Mouse (Mus musculus): ENCODE data around the gene Man2b1. TPM values are rescaled to one million over a fixed set of nuclear protein-coding genes. Genes with fewer than 3 reads are reported as not detected.
"Not testable (repeated sequence)": the region's sequence is repeated elsewhere in the genome, so short reads cannot be mapped to it uniquely, and the experiment has no call there.

Gene Man2b1
- polyA plus RNA-seq, 1 experiment from 2014 or later: 19.3 TPM

DNA sequence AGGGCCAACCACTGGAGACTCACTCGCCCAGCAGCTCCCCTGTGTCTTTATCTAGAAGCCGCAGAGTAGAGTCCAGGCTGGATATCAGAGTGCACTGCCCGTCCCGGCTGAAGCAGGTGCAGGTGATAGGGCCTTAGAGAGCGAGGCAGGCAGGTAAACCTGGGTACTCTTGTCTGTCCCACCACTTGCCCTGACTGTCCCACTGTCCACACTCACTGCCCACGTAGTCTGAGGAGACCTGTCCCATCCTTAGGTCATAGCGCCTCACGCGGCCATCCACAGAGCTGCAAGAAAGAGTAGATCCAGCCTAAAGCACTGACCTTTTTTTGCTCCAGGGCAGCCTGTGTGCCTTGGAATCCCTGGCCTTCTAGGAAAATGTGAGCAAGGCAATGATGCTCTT lies 7.1 kb upstream of the Man2b1 start:
- Histone ChIP-seq H3K4me2 (no peak overlapping the region), H3K27ac (replicated peaks) (no peak overlapping the region), H3K4me1 (peaks cover 37% of the 10 kb centered on the region), H3K27me3 (replicated peaks) (no peaks in the 10 kb centered on the region), H3K9me3 (replicated peaks) (no peaks in the 10 kb centered on the region), H3K4me3 (replicated peaks) (no peak overlapping the region), H3K9ac (replicated peaks) (no peak overlapping the region), H3K36me3 (peaks cover 40% of the 10 kb centered on the region)
- WGBS: 78% methylated on average over 9 of the region's 9 CpGs
- no peak for ATAC-seq (ENCODE audit: low FRiP score)

GRCm38 (mm10) chr8:85076993-85077392 lies 6.1 kb upstream of the Man2b1 start:
- H3K9me3 ChIP-seq (replicated peaks): no peaks in the 10 kb centered on the region
- H3K4me3 ChIP-seq (replicated peaks): no peak overlapping the region
- H3K27ac ChIP-seq (replicated peaks): no peak overlapping the region
- H3K4me1 ChIP-seq: peaks cover 41% of the 10 kb centered on the region
- no peaks in the 10 kb centered on the region for H3K27me3 ChIP-seq (replicated peaks)
- H3K36me3 ChIP-seq: peaks cover 40% of the 10 kb centered on the region
- no peak overlapping the region for H3K4me2 ChIP-seq
- no peak overlapping the region for H3K9ac ChIP-seq (replicated peaks)
- no peak for ATAC-seq (ENCODE audit: low FRiP score)
- 0% methylated on average over 2 of the region's 2 CpGs for WGBS

DNA sequence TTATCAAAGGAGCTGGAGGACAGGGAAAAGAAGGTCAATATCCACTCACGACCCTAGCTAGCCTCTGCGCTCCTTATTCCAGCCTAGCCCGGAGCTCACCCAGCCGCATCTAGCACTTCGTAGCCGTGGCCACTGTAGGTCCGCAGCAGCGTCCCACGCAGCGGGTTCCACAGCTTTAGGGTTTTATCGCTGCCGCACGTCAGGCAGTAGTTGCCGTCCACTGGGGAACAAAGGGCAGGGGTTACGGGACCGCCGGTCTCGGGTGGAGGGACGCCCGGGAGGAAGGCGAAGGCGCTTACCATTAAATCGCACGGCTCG lies 2.9 kb upstream of the Man2b1 start:
- Histone ChIP-seq H3K4me3 (replicated peaks) (peak overlapping the region; percentile 58), H3K4me2 (peak overlapping the region; percentile 93), H3K9me3 (replicated peaks) (no peaks in the 10 kb centered on the region), H3K36me3 (peaks cover 24% of the 10 kb centered on the region), H3K27ac (replicated peaks) (peak overlapping the region; percentile 75), H3K27me3 (replicated peaks) (no peaks in the 10 kb centered on the region), H3K9ac (replicated peaks) (peak overlapping the region; percentile 77), H3K4me1 (peaks cover 45% of the 10 kb centered on the region)
- no peak for ATAC-seq (ENCODE audit: low FRiP score)
- under 1% methylated on average over 25 of the region's 25 CpGs for WGBS

- no peaks in the 10 kb centered on the region for H3K9me3 ChIP-seq (replicated peaks)
- H3K4me1 ChIP-seq: peaks cover 45% of the 10 kb centered on the region
- under 1% methylated on average over 30 of the region's 30 CpGs for WGBS
- peak within 1 kb of the TSS; percentile 58 for H3K4me3 ChIP-seq (replicated peaks)
- no peak; the same call in 1 of the 2 replicates for ATAC-seq (ENCODE audit: low FRiP score)
- H3K36me3 ChIP-seq: peaks cover 19% of the 10 kb centered on the region
- H3K9ac ChIP-seq (replicated peaks): peak within 1 kb of the TSS; percentile 77
- H3K4me2 ChIP-seq: peak within 1 kb of the TSS; percentile 93
- H3K27me3 ChIP-seq (replicated peaks): no peaks in the 10 kb centered on the region
- H3K27ac ChIP-seq (replicated peaks): peak within 1 kb of the TSS; percentile 75
Measured at GRCm38 (mm10) chr8:85080532-85081215, 2.4 kb upstream of the Man2b1 start, which contains the start of gene Wdr83os. Wdr83os (plus strand) TSS chr8:85080740.

DNA sequence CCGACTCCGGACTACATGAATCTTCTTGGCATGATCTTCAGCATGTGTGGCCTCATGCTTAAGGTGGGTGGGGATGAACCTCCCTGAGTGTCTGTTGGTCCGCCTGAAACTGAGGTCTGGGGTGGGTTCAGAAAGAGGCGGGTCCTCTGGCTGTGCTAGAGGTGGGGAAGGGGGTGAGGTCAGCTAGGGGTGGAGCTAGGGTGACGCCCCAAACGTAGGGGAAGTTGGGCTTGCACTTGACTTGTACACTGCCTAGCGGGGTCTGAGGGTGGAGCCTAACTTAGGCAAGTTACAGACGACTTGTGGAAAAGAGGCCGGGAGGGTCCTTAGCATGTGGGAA lies 1.9 kb upstream of the Man2b1 start, which contains the start of gene Wdr83:
Gene Wdr83 (minus strand): TSS at position 91 of the 340 bp plus-strand sequence.
- peak within 1 kb of the TSS; percentile 93 for H3K4me2 ChIP-seq
- ATAC-seq (ENCODE audit: low FRiP score): peak; percentile 20
- no peaks in the 10 kb centered on the region for H3K9me3 ChIP-seq (replicated peaks)
- H3K36me3 ChIP-seq: peaks cover 15% of the 10 kb centered on the region
- H3K9ac ChIP-seq (replicated peaks): peak within 1 kb of the TSS; percentile 77
- H3K27me3 ChIP-seq (replicated peaks): no peaks in the 10 kb centered on the region
- H3K4me1 ChIP-seq: peaks cover 45% of the 10 kb centered on the region
- peak within 1 kb of the TSS; percentile 75 for H3K27ac ChIP-seq (replicated peaks)
- peak within 1 kb of the TSS; percentile 58 for H3K4me3 ChIP-seq (replicated peaks)
- WGBS: 2% methylated on average over 9 of the region's 9 CpGs

- peaks cover 42% of the 10 kb centered on the region for H3K4me1 ChIP-seq
- H3K4me2 ChIP-seq: peak overlapping the region; percentile 93
- not testable (repeated sequence) for H3K4me3 ChIP-seq (replicated peaks); H3K9me3 ChIP-seq (replicated peaks); H3K27me3 ChIP-seq (replicated peaks); H3K27ac ChIP-seq (replicated peaks); ATAC-seq (ENCODE audit: low FRiP score); H3K9ac ChIP-seq (replicated peaks); H3K36me3 ChIP-seq
- 86% methylated on average over 4 of the region's 4 CpGs for WGBS
Measured at GRCm38 (mm10) chr8:85082169-85082568, 901 bp upstream of the Man2b1 start.

DNA sequence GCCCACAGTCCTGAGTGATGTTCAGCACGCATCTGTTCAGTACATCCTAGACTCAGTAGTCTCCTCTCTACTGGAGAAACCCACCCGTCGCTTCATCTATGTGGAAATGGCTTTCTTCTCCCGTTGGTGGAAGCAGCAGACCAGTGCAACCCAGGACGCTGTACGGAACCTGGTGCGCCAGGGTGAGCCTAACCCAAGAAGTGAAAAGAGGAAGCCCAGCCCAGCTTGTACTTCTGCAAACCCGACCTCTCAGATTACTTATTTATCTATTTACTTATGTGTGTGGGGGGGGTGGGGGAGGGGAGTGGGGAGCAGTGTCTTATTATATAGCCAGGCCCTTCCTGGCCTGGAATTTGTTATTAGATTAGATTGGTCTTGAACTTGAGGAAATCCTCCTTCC lies 1.6 kb downstream of the Man2b1 start:
- Histone ChIP-seq H3K4me2 (0 out of 2 replicates have a peak overlapping the region, but pooled peaks have one; percentile 5), H3K36me3 (peaks cover 9% of the 10 kb centered on the region; the same call in 1 of the 2 replicates)

DNA sequence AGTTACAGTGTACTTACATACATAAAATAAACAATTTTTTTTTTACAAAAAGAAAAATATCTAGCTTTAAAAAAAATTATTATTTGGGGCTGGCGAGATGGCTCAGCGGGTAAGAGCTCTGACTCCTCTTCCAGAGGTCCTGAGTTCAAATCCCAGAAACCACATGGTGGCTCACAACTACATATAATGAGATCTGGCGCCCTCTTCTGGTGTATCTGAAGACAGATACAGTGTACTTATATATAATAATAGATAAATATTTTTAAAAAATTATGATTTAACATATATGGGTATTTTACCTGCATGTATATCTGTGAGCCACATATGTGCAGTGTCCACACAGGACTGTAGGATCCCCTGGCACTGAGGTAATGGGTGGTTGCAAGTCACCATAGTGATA lies 3.2 kb downstream of the Man2b1 start:
- H3K9ac ChIP-seq (replicated peaks): no peak overlapping the region
- 82% methylated on average over 3 of the region's 3 CpGs for WGBS
- no peak overlapping the region for H3K4me3 ChIP-seq (replicated peaks)
- H3K36me3 ChIP-seq: peaks cover 9% of the 10 kb centered on the region; the same call in 1 of the 2 replicates
- no peak for ATAC-seq (ENCODE audit: low FRiP score)
- no peaks in the 10 kb centered on the region for H3K9me3 ChIP-seq (replicated peaks)
- no peak overlapping the region for H3K4me2 ChIP-seq
- no peaks in the 10 kb centered on the region for H3K27me3 ChIP-seq (replicated peaks)
- no peak overlapping the region for H3K27ac ChIP-seq (replicated peaks)
- H3K4me1 ChIP-seq: peaks cover 24% of the 10 kb centered on the region

More for the DNA sequence above, 1.6 kb downstream of the Man2b1 start:
- Histone ChIP-seq H3K9ac (replicated peaks) (no peak overlapping the region), H3K4me1 (peaks cover 32% of the 10 kb centered on the region), H3K4me3 (replicated peaks) (no peak overlapping the region), H3K27me3 (replicated peaks) (no peaks in the 10 kb centered on the region), H3K9me3 (replicated peaks) (no peaks in the 10 kb centered on the region), H3K27ac (replicated peaks) (no peak overlapping the region)
- ATAC-seq (ENCODE audit: low FRiP score): no peak
- WGBS: 87% methylated on average over 8 of the region's 8 CpGs

GRCm38 (mm10) chr8:85088771-85089170 lies 5.7 kb downstream of the Man2b1 start:
- Histone ChIP-seq H3K27me3 (replicated peaks) (no peaks in the 10 kb centered on the region), H3K4me3 (replicated peaks) (no peak overlapping the region), H3K4me2 (no peak overlapping the region), H3K27ac (replicated peaks) (no peak overlapping the region), H3K9ac (replicated peaks) (no peak overlapping the region), H3K4me1 (peaks cover 7% of the 10 kb centered on the region), H3K36me3 (peaks cover 14% of the 10 kb centered on the region; the same call in 1 of the 2 replicates), H3K9me3 (replicated peaks) (no peaks in the 10 kb centered on the region)
- no peak for ATAC-seq (ENCODE audit: low FRiP score)
- 85% methylated on average over 2 of the region's 2 CpGs for WGBS

DNA sequence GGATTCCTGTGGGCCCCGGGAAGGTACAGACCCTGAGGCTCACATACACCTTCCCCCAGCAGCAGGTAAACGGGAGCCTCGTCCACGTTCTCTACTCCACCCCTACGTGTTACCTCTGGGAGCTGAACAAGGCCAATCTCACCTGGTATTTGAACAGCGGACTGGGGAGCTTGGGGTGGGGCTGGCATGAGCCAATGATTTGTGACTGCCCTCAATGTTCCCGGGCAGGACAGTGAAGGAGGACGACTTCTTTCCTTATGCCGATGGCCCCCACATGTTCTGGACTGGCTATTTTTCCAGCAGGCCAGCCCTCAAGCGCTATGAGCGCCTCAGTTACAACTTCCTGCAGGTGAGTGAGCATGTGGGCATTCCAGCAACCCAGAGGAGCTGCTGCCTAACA lies 7.8 kb downstream of the Man2b1 start:
- 91% methylated on average over 11 of the region's 11 CpGs for WGBS
- ATAC-seq (ENCODE audit: low FRiP score): no peak
- Histone ChIP-seq H3K9me3 (replicated peaks) (no peaks in the 10 kb centered on the region), H3K27ac (replicated peaks) (no peak overlapping the region), H3K9ac (replicated peaks) (no peak overlapping the region), H3K4me3 (replicated peaks) (no peak overlapping the region), H3K4me1 (no peaks in the 10 kb centered on the region), H3K27me3 (replicated peaks) (no peaks in the 10 kb centered on the region), H3K36me3 (peaks cover 29% of the 10 kb centered on the region), H3K4me2 (no peak overlapping the region)

DNA sequence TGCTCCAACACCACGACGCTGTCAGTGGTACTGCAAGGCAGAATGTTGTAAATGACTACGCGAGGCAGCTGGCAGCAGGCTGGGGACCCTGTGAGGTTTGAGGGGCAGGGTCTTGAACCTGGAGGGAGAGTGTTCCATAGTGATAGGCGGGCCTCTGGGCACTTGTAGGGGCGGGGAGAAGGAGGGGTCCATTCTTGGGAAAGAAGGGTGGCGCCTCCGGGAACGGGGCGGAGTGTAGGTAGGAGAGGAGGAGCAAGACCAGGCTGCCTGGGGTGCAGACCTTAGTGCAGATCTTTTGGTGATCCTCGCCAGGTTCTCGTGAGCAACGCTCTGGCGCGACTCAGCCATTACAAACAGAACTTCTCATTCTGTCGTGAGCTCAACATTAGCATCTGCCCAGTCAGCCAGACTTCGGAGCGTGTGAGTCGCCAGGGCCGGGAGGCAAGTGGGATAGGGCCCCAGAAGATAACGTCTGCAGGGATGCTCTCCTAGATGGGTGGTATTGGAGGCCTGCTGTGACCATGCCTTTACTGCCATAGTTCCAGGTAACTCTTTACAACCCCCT lies 8.5 kb downstream of the Man2b1 start:
- Histone ChIP-seq H3K9ac (replicated peaks) (no peak overlapping the region), H3K27me3 (replicated peaks) (no peaks in the 10 kb centered on the region), H3K4me2 (no peak overlapping the region), H3K9me3 (replicated peaks) (no peaks in the 10 kb centered on the region), H3K36me3 (peaks cover 35% of the 10 kb centered on the region), H3K4me1 (no peaks in the 10 kb centered on the region), H3K27ac (replicated peaks) (no peak overlapping the region), H3K4me3 (replicated peaks) (no peak overlapping the region)
- no peak for ATAC-seq (ENCODE audit: low FRiP score)
- 30% methylated on average over 21 of the region's 21 CpGs for WGBS

DNA sequence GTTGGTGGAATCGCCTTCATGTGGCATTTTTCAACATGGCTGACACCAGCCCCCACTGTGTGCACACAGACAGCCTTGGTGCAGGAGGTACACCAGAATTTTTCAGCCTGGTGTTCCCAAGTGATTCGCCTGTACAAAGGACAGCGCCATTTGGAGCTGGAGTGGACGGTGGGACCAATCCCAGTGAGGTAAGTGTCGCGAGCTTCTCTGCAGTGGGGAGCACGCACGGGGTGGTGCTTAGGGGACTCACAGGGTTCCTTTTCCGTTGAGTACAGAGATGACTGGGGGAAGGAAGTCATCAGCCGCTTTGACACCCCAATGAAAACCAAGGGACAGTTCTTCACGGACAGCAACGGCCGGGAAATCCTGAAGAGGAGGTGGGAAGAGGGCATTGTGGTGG lies 12.0 kb downstream of the Man2b1 start:
- Histone ChIP-seq H3K4me1 (no peaks in the 10 kb centered on the region), H3K4me3 (replicated peaks) (no peak overlapping the region), H3K36me3 (peaks cover 53% of the 10 kb centered on the region), H3K9me3 (replicated peaks) (no peaks in the 10 kb centered on the region), H3K27me3 (replicated peaks) (no peaks in the 10 kb centered on the region), H3K9ac (replicated peaks) (no peak overlapping the region), H3K4me2 (no peak overlapping the region), H3K27ac (replicated peaks) (no peak overlapping the region)
- WGBS: 96% methylated on average over 13 of the region's 13 CpGs
- no peak for ATAC-seq (ENCODE audit: low FRiP score)
